Mouse (Mus musculus) thymus, postnatal 36 days (tissue): Measurements from ENCODE around the gene Golt1a.

ENCODE experiments used
- DNase-seq, 2 experiments: peaks; one replicate each; pipeline ENCODE4 v3.0.0; 2022; ENCODE audit warnings: mixed read lengths in 2 of 2

Golt1a gene

DNA sequence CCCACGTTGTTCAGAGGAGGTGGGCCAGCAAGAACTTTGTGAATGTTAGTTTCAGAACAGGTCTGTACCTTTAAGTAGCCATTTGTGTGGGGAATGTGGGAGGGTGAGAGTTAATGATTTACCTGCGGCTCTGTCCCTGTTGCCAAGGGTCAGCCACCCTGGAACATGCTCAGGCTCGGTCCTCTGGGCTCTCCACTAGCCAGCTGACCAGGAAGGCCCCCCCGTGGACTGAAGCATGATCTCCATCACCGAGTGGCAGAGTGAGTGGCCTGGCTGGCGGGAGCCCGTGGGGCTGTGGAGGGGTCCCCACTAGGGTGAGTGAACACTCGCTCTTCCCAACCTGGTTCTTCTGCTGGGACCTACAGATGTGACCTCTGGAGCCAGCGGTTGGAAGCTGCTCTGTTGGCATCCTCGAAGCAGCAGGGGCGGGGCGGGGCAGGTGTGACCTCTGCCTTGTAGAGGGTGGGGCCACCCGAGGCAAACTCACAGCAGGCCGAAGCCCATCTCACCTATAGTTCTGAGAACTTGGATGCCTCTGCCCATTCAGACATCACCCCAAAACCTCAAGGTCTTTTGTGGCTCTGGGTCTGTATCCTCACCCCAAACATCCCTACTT is at the start of gene Golt1a:
Gene Golt1a, plus strand, starts transcription at position 149 of the 616 bp plus-strand sequence.
- DNase-seq, result no peak

DNA sequence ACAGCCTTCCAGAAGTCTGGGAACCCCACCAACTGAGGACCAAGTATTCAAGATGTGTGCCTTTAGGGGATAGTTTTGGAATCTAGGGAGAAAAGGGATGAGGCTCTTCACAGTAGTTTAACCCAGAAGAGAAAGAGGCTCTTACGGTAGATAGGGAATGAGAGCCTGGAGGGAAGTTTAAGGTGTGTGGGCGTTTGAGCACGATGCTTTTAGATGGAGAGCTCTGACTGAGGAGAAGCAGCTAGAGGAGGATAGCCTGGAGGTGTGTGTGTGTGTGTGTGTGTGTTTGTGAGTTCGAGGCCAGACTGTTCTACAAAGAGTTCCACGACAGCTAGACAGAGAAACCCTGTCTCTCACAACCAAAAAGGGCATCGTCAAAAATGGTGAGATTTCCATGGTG is 47.0 kb upstream of the Golt1a start:
- no peak for DNase-seq

DNA sequence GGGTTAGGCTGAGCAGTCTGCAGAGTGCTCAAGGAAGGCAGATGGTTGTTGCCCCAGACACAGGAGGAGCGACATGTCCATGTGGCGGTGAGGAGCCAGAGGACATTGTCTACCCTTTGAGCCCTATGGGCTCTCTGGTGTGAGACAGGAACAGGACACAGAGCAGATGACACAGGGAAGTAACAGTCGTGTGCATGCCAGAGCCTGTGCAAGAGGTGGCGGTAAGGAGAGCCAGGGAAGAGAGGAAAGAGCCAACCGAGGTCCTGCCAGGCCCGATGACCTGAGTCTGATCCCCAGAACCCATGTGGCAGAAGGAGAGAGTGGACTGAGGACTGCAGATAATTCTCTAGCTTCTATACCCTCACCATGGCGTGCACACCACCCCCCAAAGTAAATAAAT is 46.5 kb upstream of the Golt1a start:
- no peak for DNase-seq

DNA sequence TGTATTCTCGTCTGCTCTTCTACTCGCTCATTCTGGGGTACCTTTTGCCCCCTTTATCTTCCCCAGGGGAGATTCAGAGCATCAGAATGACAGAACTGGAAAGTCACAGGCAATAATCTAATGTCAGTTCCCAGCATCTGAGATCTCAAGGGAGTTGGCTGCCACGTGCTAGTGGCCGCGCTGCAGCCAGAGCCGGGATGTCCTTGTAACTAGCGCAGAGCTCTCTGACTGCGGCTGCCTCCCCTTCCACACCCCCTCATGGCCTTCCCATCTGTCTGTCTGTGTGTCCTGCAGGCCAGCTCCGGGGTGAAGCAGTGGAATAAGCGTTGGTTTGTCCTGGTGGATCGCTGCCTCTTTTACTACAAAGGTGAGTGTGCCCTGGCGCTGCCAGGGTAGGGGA is 45.2 kb upstream of the Golt1a start:
- no peak for DNase-seq

DNA sequence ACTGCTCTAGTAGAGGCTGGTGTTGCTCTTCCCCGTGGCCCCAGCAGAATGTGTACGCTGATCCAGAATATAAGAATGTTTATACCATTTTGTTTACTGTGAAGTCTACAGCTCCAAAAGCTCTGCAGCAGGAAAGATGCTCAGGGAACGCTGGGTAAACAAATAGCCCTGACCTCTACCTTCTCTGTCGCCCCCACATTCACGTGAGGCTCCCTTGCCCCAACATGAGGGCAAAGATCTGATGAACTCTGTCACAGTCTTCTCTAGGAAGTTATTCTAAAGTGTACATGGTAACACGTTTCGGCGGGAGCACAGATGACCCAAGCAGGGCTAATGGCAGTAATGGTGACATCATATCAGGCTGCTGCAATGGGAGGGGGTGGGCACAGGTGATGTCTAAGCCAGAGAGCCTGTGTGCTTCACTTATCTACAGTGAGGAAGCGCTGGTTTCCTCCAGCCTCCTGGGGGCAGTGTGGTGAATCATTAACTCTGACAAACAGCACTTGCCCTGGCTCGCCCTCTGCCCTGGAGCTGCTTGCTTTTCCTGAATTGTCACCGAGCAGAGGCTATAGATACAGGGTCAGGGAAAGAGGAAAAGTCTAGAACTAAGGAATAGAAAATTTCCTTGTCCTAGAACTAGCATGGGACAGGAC is 44.4 kb upstream of the Golt1a start:
- DNase-seq, result no peak

DNA sequence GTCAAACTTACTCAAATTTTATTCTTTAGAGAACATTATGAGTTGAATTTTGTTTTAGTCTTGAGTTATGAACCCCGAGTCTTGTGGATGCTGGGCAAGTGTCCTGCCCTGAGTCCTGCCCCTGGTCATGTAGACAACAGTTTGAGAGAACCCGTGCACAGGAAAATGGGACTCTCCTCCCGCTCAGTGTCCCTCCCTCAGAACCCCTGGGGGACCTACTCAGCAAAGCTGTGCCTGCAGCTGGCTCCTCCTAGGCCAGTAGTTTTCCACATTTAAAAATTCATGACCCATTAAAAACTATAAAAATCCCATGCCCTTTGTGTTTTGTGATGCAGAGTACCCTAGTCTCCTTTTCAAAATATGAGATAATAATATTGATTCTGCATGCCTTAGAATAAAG is 42.5 kb upstream of the Golt1a start:
- DNase-seq, result no peak

DNA sequence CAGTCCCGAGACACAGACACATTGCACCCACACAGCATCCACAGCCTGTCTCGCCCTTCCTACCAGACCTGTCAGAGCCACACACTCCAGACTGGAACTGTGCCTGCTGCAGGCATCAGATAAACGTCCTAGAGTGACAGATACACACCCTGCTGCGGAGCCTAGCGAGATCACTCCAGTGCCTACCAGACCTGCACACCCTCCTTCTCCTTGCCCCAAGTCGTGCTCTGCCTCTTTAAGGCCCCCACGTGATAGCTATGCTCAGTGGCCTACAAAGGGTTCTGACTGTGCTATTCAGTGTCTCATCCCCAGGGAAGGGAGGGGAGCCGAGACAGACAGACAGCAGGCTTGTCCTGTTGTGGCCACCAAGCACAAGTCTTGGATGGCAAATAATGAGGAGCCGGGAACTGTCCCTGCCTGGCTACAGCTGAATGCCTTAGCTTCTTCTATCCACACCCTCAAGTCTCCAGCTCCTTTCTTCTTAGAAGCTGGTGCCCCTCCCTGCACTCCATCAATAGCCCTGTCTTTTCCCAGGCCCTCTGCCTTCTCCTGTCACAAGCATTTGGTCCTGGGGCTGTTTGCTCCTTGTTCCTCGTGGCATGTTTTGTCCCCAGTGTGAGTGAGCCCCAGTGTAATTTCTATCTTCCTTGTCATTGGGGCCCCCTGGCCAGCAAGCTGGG is 41.6 kb upstream of the Golt1a start:
- DNase-seq, result no peak

DNA sequence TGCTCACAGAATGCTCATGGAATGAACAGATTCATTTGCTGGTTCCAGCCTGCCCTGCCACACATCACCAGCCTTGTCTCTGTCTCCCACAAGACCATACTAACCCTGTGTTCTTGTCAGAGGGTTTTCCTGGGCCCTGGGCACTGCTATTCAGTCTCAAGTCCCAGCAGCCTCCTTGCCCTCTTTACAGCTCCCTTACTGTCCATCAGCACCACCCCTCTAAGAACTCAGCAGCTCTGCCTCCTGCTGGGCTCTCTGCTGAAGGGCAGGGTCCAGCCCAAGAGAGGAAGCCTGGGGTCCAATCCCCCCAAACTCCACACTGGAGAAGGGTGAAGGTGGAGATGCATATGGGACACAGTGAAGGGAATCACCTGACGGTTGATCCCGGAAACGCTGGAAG is 41.1 kb upstream of the Golt1a start:
- DNase-seq, result no peak

DNA sequence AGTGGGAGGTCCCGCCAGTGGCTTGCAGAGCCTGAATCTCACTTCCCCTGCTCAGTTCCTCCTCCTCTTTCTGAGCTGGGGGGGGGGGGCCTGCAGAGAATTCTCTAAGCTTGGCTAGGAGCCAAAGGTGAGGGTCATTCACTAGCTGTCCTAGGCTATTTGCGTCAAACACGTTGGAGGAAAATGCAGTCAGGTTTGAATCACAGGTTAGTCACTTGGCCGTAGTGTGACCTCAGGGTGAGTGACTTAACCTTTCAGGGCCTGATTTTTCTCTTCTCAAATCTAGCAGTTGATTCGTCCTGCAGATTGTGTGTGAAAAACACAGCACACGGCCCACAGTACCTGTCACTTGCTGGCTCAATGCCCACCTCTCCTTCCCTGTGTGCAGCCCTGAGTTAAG is 39.3 kb upstream of the Golt1a start:
- DNase-seq, result no peak

DNA sequence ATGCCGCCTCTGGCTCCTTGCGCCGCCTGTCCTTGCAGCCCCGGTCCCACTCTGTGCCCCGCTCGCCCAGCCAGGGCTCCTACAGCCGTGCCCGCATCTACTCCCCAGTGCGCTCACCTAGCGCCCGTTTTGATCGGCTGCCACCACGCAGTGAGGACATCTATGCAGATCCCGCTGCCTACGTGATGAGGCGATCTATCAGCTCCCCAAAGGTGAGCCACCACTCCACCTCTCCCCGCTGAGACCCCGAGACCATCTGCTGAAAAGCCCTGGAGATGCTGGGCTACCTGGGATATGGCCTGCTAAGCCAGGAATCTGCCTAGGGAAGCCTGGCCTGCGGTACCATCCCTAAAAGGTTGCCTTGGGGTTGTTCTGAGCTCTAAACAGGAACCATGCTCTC is 35.4 kb upstream of the Golt1a start:
- no peak for DNase-seq

DNA sequence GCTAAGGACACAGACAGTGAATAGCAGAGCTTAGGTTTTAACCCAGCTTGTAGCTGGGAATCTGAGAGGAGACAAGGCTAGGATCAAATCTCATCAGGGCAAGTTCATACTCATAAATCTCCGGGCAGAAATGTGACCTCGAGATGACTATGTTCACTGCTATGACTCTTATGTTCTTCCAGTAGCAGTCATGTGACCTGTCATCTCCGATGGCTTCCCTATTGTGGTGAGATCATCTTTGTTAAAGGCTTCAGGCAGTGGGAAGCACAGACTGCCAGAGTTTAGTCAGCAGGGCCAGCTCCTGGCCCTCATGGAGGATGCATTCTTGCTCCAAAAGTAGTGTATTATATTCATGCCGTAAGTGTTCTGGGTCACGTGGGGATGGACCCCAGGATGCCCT is 32.6 kb upstream of the Golt1a start:
- DNase-seq, result no peak

DNA sequence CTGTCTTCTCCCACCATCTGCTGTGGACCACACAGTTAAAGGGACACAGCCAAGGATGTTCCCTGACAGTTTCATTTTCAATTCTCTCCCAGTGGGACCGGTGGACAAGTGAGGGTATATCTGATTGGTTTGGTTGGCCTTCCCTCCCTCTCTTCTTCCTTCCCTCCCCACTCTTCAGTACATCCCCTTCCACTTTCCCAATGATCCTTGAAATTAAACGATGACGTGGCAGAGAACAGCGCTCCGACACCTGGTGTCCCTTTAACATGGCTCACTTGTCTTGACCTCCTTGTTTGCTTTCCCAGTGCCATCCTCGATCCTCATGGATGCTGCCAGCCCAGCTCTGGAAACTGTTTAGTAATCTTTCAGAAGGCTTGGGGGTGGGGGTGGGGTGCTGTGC is 31.1 kb upstream of the Golt1a start:
- DNase-seq, result no peak

DNA sequence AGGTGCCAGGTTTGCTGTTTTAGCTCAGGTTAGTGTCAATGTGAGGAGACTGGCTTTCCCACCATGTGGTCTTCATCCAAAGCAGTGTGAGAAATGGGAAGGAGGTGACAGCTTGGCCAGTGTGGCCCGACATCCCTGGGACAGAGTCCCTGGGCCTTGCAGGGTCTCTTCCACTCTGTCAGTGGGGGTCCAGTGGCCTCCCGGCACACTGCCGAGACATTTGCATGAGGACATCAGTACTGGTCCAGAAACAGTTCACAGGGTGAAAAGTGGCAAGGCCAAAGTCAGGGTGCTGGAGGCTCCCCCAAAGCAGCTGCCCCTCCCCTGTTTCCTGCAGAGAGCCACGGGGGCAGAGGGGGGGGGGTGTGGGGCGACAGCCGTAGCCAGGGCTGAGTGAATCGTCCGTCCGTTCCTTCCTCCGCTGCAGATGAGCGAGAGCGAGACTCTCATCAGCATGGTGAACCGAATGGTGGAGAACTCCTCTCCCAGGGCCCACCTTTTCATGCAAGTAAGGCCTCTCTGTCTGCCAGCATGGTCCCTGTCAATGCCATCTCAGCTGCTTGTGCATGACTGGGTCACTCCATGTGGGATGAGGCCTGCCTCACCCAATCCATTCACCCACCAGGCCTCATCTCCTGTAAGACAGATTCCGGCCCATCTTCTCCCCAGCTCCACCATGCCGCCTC is 30.5 kb upstream of the Golt1a start:
- no peak for DNase-seq

DNA sequence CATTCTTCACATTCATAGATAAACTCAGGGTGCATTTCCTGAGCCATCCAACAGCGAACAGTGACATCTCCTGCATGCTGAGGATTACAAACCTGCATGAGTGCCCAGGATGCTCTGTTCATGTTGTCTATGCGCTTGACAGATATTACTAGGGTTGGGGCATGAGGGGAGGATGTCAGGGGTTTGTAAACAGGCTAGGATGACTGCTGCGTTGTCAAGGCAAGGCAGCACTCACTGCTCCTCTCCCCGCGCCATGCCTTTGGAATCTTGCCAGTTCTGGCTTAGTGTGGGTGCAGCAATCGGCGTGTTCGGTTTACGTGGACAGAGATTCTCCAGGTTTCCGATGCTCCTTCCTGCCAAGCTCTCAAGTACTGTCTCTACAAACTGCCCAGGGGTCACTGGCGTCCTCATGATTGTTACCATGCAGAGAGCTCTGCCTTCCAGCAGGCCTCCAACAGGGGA is 29.9 kb upstream of the Golt1a start:
- DNase-seq, result no peak

DNA sequence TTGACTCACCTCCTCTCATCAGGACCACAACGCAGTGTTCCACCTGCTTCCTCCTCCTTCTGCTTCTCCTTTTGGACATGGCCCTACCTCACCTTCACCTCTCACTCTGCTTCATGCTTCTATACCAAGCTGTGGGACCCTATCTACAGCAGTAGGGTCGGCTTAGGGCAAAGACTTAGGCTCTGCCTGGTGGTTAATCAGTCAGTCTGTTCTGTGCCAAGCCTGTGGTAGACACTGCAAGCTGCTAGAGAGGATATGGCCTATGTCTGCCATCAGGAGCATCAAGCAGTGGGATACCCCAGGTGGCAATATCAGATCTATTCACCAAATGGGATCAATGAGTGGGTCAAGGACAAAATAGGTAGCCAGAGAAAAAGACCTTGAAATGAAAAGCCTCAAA is 29.1 kb upstream of the Golt1a start:
- DNase-seq, result no peak

DNA sequence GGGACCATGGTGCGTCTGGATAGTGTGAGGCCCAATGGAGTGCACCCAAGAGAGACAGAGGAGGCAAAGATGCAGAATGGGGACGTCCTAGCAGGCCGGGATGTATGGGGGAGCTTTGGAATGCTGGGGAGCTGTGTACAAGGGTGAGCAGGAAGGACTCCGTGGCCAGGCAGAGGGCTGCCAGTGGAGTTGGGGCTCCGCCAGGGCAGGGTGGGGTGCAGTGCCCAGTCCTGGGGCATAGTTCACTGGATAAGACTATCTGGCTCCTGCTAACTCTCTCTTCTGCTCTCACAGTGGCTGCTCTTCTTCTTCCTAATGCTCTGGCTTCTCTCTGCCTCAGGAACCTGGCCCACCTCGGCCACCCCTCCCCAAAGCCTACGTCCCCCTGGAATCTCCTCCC is 23.7 kb upstream of the Golt1a start:
- DNase-seq, result no peak

DNA sequence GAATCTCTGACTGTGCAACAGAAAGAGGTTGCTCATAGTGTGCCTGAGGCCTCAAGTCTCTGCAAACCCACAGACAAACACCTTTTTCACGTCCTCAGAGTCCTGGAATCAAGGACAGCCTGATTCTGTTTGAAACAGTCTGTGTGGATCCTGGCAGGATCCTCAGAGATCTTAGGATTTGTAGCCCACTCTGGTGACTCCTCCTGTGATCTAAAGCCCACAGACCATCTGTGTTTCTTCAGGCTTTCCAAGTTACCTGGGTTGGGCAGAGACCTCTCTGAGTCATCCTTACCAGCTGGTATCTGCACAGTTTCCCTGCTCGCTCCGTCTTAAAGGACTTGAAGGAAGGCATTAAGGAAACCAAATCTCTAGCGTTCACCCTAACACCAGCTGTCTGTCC is 22.5 kb upstream of the Golt1a start:
- DNase-seq, result no peak

DNA sequence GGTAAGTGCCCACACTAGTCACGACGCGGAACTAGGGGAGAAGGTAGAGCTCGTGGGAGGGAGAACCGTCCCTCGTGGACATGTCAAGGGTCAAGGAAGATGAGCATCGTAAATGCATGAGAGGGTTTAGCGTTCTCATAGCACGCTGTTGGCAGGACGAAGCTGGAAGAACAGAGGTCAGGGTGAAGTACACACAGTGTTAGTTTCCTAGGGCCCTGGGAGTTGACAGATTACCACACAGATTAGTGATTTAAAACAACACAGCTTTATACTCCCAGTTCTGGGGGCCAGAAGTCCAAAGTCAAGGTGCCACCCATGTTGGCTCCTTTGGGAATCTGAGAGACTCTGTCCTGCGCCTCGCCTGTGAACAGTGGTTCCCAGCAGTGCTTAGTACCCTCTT is 21.7 kb upstream of the Golt1a start:
- no peak for DNase-seq

DNA sequence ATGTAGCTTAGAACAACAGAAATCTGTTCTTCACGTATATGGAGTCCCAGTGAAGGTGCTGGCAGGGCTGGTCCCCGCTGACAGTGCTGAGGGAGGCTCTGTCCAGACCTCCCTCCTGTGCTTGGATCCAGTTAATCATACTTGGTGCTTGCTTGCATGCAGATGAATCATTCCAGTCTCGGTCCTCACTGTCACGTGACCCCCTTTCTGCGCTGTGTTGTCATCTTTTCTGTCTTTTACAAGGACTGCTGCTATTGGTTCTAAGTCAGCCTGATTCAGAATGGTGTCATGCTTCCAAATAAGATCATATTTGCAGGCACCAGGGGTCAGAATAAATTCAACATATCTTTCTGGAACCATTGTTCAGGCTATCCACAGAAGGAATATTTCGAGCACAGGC is 17.7 kb upstream of the Golt1a start:
- no peak for DNase-seq

DNA sequence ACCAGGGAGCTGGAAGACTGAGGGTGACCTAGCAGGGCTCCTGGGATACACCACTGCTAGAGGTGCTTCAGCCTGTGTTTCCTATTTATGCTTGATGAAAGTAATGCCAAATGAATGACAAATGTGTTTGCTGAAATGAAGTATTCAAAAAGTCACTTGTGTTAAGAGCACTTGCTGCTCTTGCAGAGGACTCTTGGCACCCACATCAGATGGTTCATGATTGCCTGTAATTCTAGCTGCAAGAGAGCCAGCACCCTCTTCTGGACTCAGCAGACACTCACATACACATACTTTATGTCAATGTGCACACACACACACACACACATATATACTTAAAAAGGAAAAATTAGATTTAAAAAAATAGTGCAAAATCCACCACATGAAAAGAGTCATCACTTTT is 17.0 kb upstream of the Golt1a start:
- DNase-seq, result no peak

DNA sequence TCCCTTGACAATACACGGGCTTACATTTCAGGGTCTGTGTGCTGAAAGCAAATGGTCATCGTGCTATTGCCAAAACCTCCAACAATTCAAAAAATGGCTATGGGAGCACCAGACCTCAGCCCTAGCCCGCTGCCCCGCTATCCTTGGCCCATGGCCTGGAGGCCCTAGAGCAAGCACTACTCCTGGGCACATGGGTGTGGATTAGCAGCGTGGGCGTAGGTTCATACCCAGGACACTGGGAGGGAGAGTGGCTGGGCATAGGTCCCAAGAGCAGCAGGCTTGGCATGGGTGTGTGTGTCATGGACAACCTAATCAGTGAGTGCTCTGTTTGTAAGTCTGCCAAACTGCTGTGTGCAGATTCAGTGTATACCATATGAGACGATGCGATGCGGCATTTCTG is 13.2 kb upstream of the Golt1a start:
- no peak for DNase-seq

DNA sequence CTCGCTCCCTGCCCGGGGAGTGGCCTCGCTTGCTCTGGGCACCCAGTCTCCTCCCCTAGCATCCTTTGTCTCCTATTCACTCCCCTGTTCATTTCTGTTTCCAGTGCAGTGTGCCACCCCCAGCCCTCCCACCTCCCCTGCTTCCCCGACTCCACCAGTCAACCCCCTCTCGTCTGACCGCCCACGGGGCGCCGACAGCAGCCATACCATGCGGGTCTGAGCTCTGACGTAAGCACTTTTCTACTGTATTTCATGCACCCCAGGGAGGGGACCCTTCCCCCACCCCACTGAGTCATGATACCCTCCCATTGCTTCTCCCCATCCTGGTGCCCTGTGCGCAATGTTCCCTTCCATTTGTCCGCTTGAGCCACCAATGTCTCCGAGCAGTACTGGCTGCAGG is 10.8 kb upstream of the Golt1a start:
- DNase-seq, result no peak

DNA sequence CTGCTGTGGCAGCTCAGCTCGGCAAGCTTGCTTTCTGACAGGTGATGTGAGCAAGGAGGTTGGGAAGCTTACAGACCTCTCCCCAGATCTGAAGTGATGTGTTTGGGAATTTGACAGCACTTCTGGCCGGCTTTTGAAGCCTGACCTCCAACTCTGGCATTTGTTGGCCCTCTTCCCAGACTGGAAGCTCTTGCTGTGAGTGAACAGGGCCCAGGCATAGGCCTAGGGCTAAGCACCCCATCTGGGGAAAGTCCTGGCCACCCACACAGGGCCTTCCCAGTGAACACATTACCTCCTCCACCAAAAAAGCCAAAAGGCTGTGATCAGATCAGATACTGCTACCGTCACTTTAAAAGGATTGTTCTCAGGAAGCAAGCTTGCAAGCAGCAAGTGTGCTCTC is 7.1 kb upstream of the Golt1a start:
- no peak for DNase-seq

DNA sequence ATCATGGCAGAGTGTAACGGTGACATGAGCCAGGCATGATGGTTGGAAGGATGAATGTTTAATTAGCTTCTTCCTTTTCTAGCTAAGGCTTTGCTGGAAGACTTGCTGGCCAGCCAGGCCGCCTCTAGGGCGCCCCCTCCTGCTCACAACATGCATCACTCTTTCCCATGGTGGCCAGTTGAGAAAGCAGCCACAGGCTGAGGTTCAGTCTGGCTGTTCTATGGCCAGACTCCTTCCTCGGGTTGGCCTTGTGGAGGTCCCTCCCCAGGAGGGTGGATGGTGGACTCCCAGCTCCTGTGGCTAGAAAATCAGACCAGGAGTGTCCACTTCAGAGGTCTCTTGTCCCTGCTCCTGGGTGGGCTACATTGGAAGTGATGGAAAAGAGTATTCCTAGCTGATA is 2.8 kb upstream of the Golt1a start:
- DNase-seq, result peak; percentile 71 to 73
